Mouse (Mus musculus): ENCODE measurements at regions not wholly inside any gene's neighbourhood (a gene's known extent, or its start where the extent isn't known, plus 50 kb on each side); places are given as distances from the start of the nearest gene placed in this dataset.
A peak's percentile ranks its signal among the peaks of the same experiment; 100 is the strongest.

GRCm38 (mm10) chr10:111723885-111724284, 217.8 kb downstream of the Phlda1 start:
- 73% methylated on average over 2 of the region's 2 CpGs for WGBS
- H3K9ac ChIP-seq = no peak overlapping the region

GRCm38 (mm10) chr10:111724574-111725414, 218.7 kb downstream of the Phlda1 start:
- Histone ChIP-seq H3K4me1 (ENCODE audit: insufficient read depth) (no peaks in the 10 kb centered on the region), H3K36me3 (ENCODE audit: insufficient read depth) (no peaks in the 10 kb centered on the region), H3K4me2 (no peak overlapping the region), H3K9ac (no peak overlapping the region), H3K27ac (ENCODE audit: low read depth) (no peak overlapping the region), H3K9me3 (ENCODE audit: low read depth, low read length) (no peaks in the 10 kb centered on the region), H3K27me3 (ENCODE audit: insufficient read depth, low read length) (no peaks in the 10 kb centered on the region), H3K4me3 (ENCODE audit: low read depth, low read length) (no peak overlapping the region)
- DNase-seq = no peak
- 55% methylated on average over 7 of the region's 7 CpGs for WGBS
- TF ChIP-seq CTCF (IDR thresholded peaks at IDR 0.05; ENCODE audit: low read depth) = no peak
- no peak for ATAC-seq (ENCODE audit: insufficient read depth)

More at GRCm38 (mm10) chr10:111723885-111724284, 217.8 kb downstream of the Phlda1 start:
- Histone ChIP-seq H3K36me3 (ENCODE audit: insufficient read depth) (no peaks in the 10 kb centered on the region), H3K9me3 (ENCODE audit: low read depth, low read length) (no peaks in the 10 kb centered on the region), H3K27ac (ENCODE audit: low read depth) (no peak overlapping the region), H3K27me3 (ENCODE audit: insufficient read depth, low read length) (no peaks in the 10 kb centered on the region), H3K4me1 (ENCODE audit: insufficient read depth) (no peaks in the 10 kb centered on the region), H3K4me2 (no peak overlapping the region), H3K4me3 (ENCODE audit: low read depth, low read length) (no peak overlapping the region)
- DNase-seq = no peak
- ATAC-seq (ENCODE audit: insufficient read depth) = no peak
- no peak for TF ChIP-seq CTCF (IDR thresholded peaks at IDR 0.05; ENCODE audit: low read depth)

- ATAC-seq (ENCODE audit: insufficient read depth) = no peak
- H3K9ac ChIP-seq = no peak overlapping the region
- H3K9me3 ChIP-seq (ENCODE audit: low read depth, low read length) = no peaks in the 10 kb centered on the region
- H3K27ac ChIP-seq (ENCODE audit: low read depth) = no peak overlapping the region
- no peaks in the 10 kb centered on the region for H3K27me3 ChIP-seq (ENCODE audit: insufficient read depth, low read length)
- WGBS = 43% methylated on average over 3 of the region's 3 CpGs
- no peak for DNase-seq
- 0 out of 2 replicates have a peak, but pooled peaks cover 11% of the 10 kb centered on the region for H3K4me1 ChIP-seq (ENCODE audit: insufficient read depth)
- no peak overlapping the region for H3K4me2 ChIP-seq
- no peaks in the 10 kb centered on the region for H3K36me3 ChIP-seq (ENCODE audit: insufficient read depth)
- no peak for TF ChIP-seq CTCF (IDR thresholded peaks at IDR 0.05; ENCODE audit: low read depth)
- H3K4me3 ChIP-seq (ENCODE audit: low read depth, low read length) = no peak overlapping the region
Observed at GRCm38 (mm10) chr10:111736026-111736425, 229.9 kb downstream of the Phlda1 start.

GRCm38 (mm10) chr10:111739471-111740138, 232.9 kb upstream of the Krr1 start:
- ATAC-seq (ENCODE audit: insufficient read depth) (peak; percentile 33), DNase-seq (peak; percentile 54)
- WGBS = 27% methylated on average over 5 of the region's 5 CpGs
- Histone ChIP-seq H3K4me1 (ENCODE audit: insufficient read depth) (0 out of 2 replicates have a peak, but pooled peaks cover 11% of the 10 kb centered on the region), H3K4me3 (ENCODE audit: low read depth, low read length) (no peak overlapping the region), H3K27me3 (ENCODE audit: insufficient read depth, low read length) (no peaks in the 10 kb centered on the region), H3K4me2 (no peak overlapping the region), H3K9me3 (ENCODE audit: low read depth, low read length) (no peaks in the 10 kb centered on the region), H3K36me3 (ENCODE audit: insufficient read depth) (no peaks in the 10 kb centered on the region), H3K27ac (ENCODE audit: low read depth) (peak overlapping the region; percentile 61), H3K9ac (no peak overlapping the region)
- no peak for TF ChIP-seq CTCF (IDR thresholded peaks at IDR 0.05; ENCODE audit: low read depth)

- no peak overlapping the region for H3K4me3 ChIP-seq (ENCODE audit: low read depth, low read length)
- no peak for TF ChIP-seq CTCF (IDR thresholded peaks at IDR 0.05; ENCODE audit: low read depth)
- H3K9ac ChIP-seq = no peak overlapping the region
- H3K27me3 ChIP-seq (ENCODE audit: insufficient read depth, low read length) = no peaks in the 10 kb centered on the region
- 29% methylated on average over 9 of the region's 9 CpGs for WGBS
- no peaks in the 10 kb centered on the region for H3K36me3 ChIP-seq (ENCODE audit: insufficient read depth)
- peak; percentile 77 for ATAC-seq (ENCODE audit: insufficient read depth)
- H3K27ac ChIP-seq (ENCODE audit: low read depth) = peak overlapping the region; percentile 83
- H3K4me2 ChIP-seq = no peak overlapping the region
- peak; percentile 75 for DNase-seq
- 0 out of 2 replicates have a peak, but pooled peaks cover 11% of the 10 kb centered on the region for H3K4me1 ChIP-seq (ENCODE audit: insufficient read depth)
- H3K9me3 ChIP-seq (ENCODE audit: low read depth, low read length) = no peaks in the 10 kb centered on the region
Observed at GRCm38 (mm10) chr10:111740586-111741265, 231.7 kb upstream of the Krr1 start.

- Histone ChIP-seq H3K9ac (no peak overlapping the region), H3K4me3 (ENCODE audit: low read depth, low read length) (no peak overlapping the region), H3K9me3 (ENCODE audit: low read depth, low read length) (no peaks in the 10 kb centered on the region), H3K27ac (ENCODE audit: low read depth) (peak overlapping the region; percentile 19; the same call in 1 of the 2 replicates), H3K4me2 (no peak overlapping the region), H3K27me3 (ENCODE audit: insufficient read depth, low read length) (no peaks in the 10 kb centered on the region), H3K4me1 (ENCODE audit: insufficient read depth) (0 out of 2 replicates have a peak, but pooled peaks cover 11% of the 10 kb centered on the region), H3K36me3 (ENCODE audit: insufficient read depth) (no peaks in the 10 kb centered on the region)
- DNase-seq (peak; percentile 76), ATAC-seq (ENCODE audit: insufficient read depth) (peak; percentile 55)
- TF ChIP-seq CTCF (IDR thresholded peaks at IDR 0.05; ENCODE audit: low read depth) = no peak
- 26% methylated on average over 5 of the region's 5 CpGs for whole genome bisulfite sequencing
Observed at GRCm38 (mm10) chr10:111741301-111741945, 231.0 kb upstream of the Krr1 start.

Data from lung, embryonic 14.5 days (tissue).